Mouse (Mus musculus) liver, embryonic 11.5 days (tissue): ENCODE measurements around the gene Mrm3. TPM values are rescaled to one million over a fixed set of nuclear protein-coding genes. Genes with fewer than 3 reads are reported as not detected.

ENCODE experiments used
- ATAC-seq: fragments of 200-750 bp; cut with Nextera tagmentation; replicated peaks from 2 replicates; pipeline ENCODE4 v1.8.0; 2017; ENCODE audit warnings: moderate number of reproducible peaks, mild to moderate bottlenecking, moderate TSS enrichment, moderate library complexity; ENCODE audit not compliant: low FRiP score
- DNase-seq: peaks from one replicate; pipeline ENCODE4 v3.0.0-alpha.2; 2017; ENCODE audit warnings: low spot score
- H3K27ac ChIP-seq: fragments of 300-500 bp; sonication (generic); 2 replicates; pipeline ENCODE4 v1.5.1; 2014; ENCODE audit warnings: mild to moderate bottlenecking, low read depth, low read length, control low read depth
- H3K27me3 ChIP-seq: fragments of 300-500 bp; sonication (generic); replicated peaks from 2 replicates; pipeline ENCODE4 v1.6.1; 2014; ENCODE audit warnings: low read length, mixed read lengths; ENCODE audit not compliant: control insufficient read depth, insufficient read depth
- H3K36me3 ChIP-seq: fragments of 300-500 bp; sonication (generic); 2 replicates; pipeline ENCODE4 v1.6.1; 2014; ENCODE audit warnings: mild to moderate bottlenecking, low read length, moderate library complexity, mixed read lengths; ENCODE audit not compliant: control insufficient read depth, insufficient read depth
- H3K4me1 ChIP-seq: fragments of 300-500 bp; sonication (generic); replicated peaks from 2 replicates; pipeline ENCODE4 v1.6.1; 2014; ENCODE audit warnings: low read length, mixed read lengths; ENCODE audit not compliant: control insufficient read depth, insufficient read depth
- H3K4me2 ChIP-seq: fragments of 300-500 bp; sonication (generic); 2 replicates; pipeline ENCODE4 v1.6.1; 2014; ENCODE audit warnings: mild to moderate bottlenecking, control low read depth, moderate library complexity
- H3K4me3 ChIP-seq: fragments of 300-500 bp; sonication (generic); 2 replicates; pipeline ENCODE4 v1.5.1; 2014; ENCODE audit warnings: low read depth, low read length, control low read depth
- H3K9ac ChIP-seq: fragments of 300-500 bp; sonication (generic); 2 replicates; pipeline ENCODE4 v1.6.1; 2014; ENCODE audit warnings: low read depth, low read length, control low read depth
- H3K9me3 ChIP-seq: fragments of 300-500 bp; sonication (generic); 2 replicates; pipeline ENCODE4 v1.6.1; 2016; ENCODE audit warnings: low read length, inconsistent platforms, mixed read lengths; ENCODE audit not compliant: control insufficient read depth
- WGBS: fragments of 180-500 bp; shearing (Covaris S2); extraction: QIAGEN DNeasy Blood & Tissue Kit; methylation state at CpG from one replicate; pipeline ENCODE4 v1.1.7; 2014; 5-methylcytosine and 5-hydroxymethylcytosine counted together
- polyA plus RNA-seq: library from polyadenylated mRNA; unstranded; fragments of >200 nt; fragmentation: Nextera tagmentation; extraction: Ambion mirVana; gene quantifications from 2 replicates; pipeline ENCODE4 v1.2.1, GENCODE M21; 2014

Mrm3 gene
- polyA plus RNA-seq, 1 experiment from 2014 or later = 36.3 TPM

- Histone ChIP-seq H3K9ac (peak overlapping the region; percentile 81), H3K9me3 (no peaks in the 10 kb centered on the region), H3K36me3 (peaks cover 5% of the 10 kb centered on the region; the same call in 1 of the 2 replicates), H3K27me3 (no peaks in the 10 kb centered on the region), H3K4me1 (peaks cover 8% of the 10 kb centered on the region), H3K4me2 (peak overlapping the region; percentile 95), H3K4me3 (peak overlapping the region; percentile 86), H3K27ac (0 out of 2 replicates have a peak overlapping the region, but pooled peaks have one; percentile 35)
- 2% methylated on average over 34 of the region's 34 CpGs for WGBS
- DNase-seq = no peak
- peak; percentile 53; the same call in 1 of the 2 replicates for ATAC-seq
Observed at GRCm38 (mm10) chr11:76243811-76244546, 464 bp downstream of the Mrm3 start.

GRCm38 (mm10) chr11:76246439-76246838, 2.9 kb downstream of the Mrm3 start:
- no peak overlapping the region for H3K9ac ChIP-seq
- no peak overlapping the region for H3K4me2 ChIP-seq
- H3K4me3 ChIP-seq = no peak overlapping the region
- H3K27ac ChIP-seq = no peak overlapping the region
- DNase-seq (no peak), ATAC-seq (no peak)
- no peaks in the 10 kb centered on the region for H3K9me3 ChIP-seq
- no peaks in the 10 kb centered on the region for H3K27me3 ChIP-seq
- peaks cover 16% of the 10 kb centered on the region for H3K36me3 ChIP-seq
- peaks cover 8% of the 10 kb centered on the region for H3K4me1 ChIP-seq

- Histone ChIP-seq H3K9me3 (no peaks in the 10 kb centered on the region), H3K9ac (no peak overlapping the region), H3K4me3 (no peak overlapping the region), H3K27me3 (no peaks in the 10 kb centered on the region), H3K4me2 (no peak overlapping the region), H3K36me3 (peaks cover 16% of the 10 kb centered on the region), H3K4me1 (peaks cover 8% of the 10 kb centered on the region), H3K27ac (no peak overlapping the region)
- ATAC-seq (no peak), DNase-seq (no peak)
- WGBS = 70% methylated on average over 2 of the region's 2 CpGs
Observed at GRCm38 (mm10) chr11:76247239-76247638, 3.7 kb downstream of the Mrm3 start.

GRCm38 (mm10) chr11:76252036-76252435, 8.5 kb downstream of the Mrm3 start:
- Histone ChIP-seq H3K27ac (no peak overlapping the region), H3K27me3 (no peaks in the 10 kb centered on the region), H3K9ac (no peak overlapping the region), H3K36me3 (peaks cover 16% of the 10 kb centered on the region), H3K4me3 (no peak overlapping the region), H3K9me3 (no peaks in the 10 kb centered on the region), H3K4me1 (no peaks in the 10 kb centered on the region), H3K4me2 (no peak overlapping the region)
- DNase-seq (no peak), ATAC-seq (no peak)
- 50% methylated on average over 3 of the region's 3 CpGs for WGBS

GRCm38 (mm10) chr11:76253145-76253917, 9.8 kb downstream of the Mrm3 start:
- Histone ChIP-seq H3K4me2 (no peak overlapping the region), H3K36me3 (peaks cover 16% of the 10 kb centered on the region), H3K9ac (no peak overlapping the region), H3K27ac (no peak overlapping the region), H3K27me3 (no peaks in the 10 kb centered on the region), H3K4me3 (no peak overlapping the region), H3K4me1 (no peaks in the 10 kb centered on the region), H3K9me3 (no peaks in the 10 kb centered on the region)
- 58% methylated on average over 5 of the region's 5 CpGs for WGBS
- DNase-seq = peak; percentile 80
- peak; percentile 80 for ATAC-seq

- Histone ChIP-seq H3K9ac (no peak overlapping the region), H3K27ac (no peak overlapping the region)
Observed at GRCm38 (mm10) chr11:76253918-76254264, 10.4 kb downstream of the Mrm3 start.

GRCm38 (mm10) chr11:76255431-76256001, 12.0 kb downstream of the Mrm3 start:
- ATAC-seq (no peak), DNase-seq (no peak)
- Histone ChIP-seq H3K9ac (no peak overlapping the region), H3K9me3 (no peaks in the 10 kb centered on the region), H3K4me3 (no peak overlapping the region), H3K4me1 (no peaks in the 10 kb centered on the region), H3K4me2 (no peak overlapping the region), H3K27me3 (no peaks in the 10 kb centered on the region), H3K36me3 (peaks cover 5% of the 10 kb centered on the region), H3K27ac (no peak overlapping the region)
- 77% methylated on average over 4 of the region's 4 CpGs for WGBS

More at GRCm38 (mm10) chr11:76253918-76254264, 10.4 kb downstream of the Mrm3 start:
- no peaks in the 10 kb centered on the region for H3K9me3 ChIP-seq
- H3K4me3 ChIP-seq = no peak overlapping the region
- ATAC-seq = no peak
- H3K4me2 ChIP-seq = no peak overlapping the region
- WGBS = 89% methylated on average over 4 of the region's 4 CpGs
- H3K27me3 ChIP-seq = no peaks in the 10 kb centered on the region
- H3K4me1 ChIP-seq = no peaks in the 10 kb centered on the region
- DNase-seq = no peak
- H3K36me3 ChIP-seq = peaks cover 16% of the 10 kb centered on the region

GRCm38 (mm10) chr11:76256129-76256528, 12.6 kb downstream of the Mrm3 start:
- Histone ChIP-seq H3K4me3 (no peak overlapping the region), H3K9ac (no peak overlapping the region), H3K36me3 (peaks cover 1% of the 10 kb centered on the region), H3K4me2 (no peak overlapping the region), H3K9me3 (no peaks in the 10 kb centered on the region), H3K4me1 (no peaks in the 10 kb centered on the region), H3K27ac (no peak overlapping the region), H3K27me3 (no peaks in the 10 kb centered on the region)
- WGBS = 50% methylated on average over 5 of the region's 5 CpGs
- ATAC-seq = no peak
- no peak for DNase-seq
